Mouse (Mus musculus) c-Kit-positive CD71-positive TER-119-negative erythroid progenitor cells, embryonic 14.5 days (primary cell): ENCODE data around the gene Zfp568.

Experiments used
- DNase-seq: peaks from one replicate; pipeline ENCODE4 v3.0.0-alpha.2; 2013; ENCODE audit warnings: low read depth

Gene Zfp568

DNA sequence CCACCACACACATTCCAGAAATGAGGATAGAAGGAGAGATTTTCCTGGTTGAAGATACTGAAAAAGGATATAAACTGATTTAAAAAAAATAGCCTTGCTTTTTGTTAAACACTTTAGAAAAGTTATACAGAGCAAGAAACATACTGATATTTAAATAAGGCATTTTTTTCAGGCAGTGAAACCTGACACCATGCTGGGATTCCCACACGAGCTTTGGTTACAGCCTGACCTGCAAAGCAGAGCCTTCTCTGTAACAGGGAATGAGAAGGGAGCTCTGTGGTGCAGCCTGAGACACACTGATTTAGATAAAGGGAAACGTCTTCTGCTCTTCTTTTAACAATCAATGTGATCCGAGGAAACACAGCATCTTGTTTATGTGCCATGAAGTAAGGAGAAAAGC, 69.8 kb downstream of the Zfp568 start:
- DNase-seq, result no peak

DNA sequence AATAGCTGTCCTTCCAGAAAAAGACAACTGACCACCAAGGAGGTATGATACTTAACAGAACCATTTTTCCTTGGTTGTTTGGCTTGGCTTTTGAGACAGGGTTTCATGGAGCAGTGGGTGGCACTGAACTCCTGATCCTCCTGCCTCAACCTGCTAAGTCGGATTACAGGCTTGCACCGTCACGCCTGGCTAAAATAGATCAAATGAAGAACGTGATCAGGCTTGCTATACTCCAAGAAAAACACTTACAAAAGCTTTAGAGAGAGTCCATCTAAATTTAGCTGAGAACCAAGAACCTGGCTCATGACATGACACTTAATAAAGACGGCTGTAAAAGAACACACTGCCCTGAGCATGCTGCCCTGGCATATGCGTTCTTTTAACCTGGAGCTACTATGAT, 76.6 kb downstream of the Zfp568 start:
- no peak for DNase-seq

DNA sequence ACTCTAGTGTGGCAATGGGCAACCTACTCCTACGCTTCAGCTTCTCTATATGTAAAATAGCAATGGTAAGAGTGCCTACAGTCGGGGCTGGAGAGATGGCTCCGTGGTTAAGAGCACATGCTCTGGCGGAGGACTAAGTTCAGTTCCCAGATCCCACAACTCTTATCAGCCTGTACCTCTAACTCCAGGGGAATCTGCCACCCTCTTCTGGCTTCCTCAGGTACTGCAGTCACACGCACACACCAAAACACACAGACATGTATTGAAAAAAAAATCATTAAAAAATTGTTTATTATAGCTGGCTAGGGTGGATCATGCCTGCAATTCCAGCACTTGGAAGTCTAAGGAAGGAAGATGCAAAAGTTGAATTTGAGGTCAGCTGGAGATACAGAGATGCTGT, 78.7 kb downstream of the Zfp568 start:
- peak; percentile 13 for DNase-seq

DNA sequence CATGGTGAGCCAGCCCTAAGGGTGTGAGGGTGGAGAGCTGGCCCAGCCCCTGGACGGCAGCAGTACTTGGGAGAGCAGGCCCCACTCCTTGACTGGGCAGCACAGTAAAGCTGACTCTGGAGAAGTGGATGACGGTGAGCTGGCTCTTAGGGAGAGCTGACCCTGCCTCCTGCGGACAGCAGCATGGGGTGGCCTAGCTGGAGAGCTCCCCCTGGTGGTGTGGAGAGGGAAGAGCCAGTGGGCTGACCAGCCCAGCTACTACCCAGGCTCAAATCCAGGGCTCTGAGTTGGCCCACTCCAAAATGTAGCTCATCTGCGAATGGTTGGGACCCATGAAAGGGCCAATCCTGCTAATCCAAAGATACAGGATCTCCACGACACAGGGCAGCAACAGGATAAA, 80.9 kb downstream of the Zfp568 start:
- no peak for DNase-seq

DNA sequence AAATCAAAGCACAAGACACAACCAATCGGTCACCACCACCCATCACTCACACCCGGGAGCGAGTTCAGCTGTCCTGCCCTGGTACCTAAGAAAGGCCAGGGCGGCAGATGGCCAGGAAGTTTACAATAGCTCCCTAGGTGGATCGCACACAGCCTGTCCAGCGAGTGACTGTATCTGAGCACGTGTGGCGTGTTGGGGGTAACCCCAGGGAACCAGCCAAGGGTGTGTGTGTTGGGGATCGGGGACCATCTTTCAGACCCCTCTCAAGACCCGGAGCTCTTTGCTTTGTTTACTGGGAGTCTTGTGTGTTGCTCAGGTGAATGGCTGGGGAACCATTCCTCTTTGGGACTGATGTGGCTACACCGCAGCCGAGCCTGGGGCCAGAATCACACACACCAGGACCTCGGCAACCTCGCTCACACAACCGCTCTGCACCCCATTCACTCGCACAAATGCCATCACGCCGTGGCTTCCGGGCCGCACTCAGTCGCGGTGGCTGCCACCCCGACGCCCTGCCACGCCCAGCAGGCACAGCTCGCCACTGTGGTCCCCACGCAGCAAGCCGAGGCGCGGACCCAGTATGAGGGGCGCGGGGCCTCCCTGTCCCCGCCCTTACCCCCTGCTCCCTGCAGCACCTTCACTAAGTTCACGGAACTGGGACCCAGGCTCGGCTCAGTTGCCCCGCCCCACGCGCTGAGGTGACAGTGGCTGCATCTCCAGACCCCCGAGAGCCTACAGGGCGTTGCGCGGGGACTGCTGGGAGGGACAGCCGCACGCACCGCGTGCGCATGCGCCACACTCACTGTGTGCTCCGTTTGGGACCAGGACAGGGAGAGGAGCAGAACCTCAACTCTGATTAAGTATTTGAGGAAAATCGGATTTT, 88.6 kb downstream of the Zfp568 start, which contains the start of gene Zfp82:
Gene Zfp82 (minus strand): TSS at position 755 of the 883 bp plus-strand sequence.
- DNase-seq, result peak; percentile 76
